Mouse (Mus musculus): ENCODE data around the gene Jak2. TPM values are rescaled to one million over a fixed set of nuclear protein-coding genes. Genes with fewer than 3 reads are reported as not detected.

Jak2 gene
- total and polyA plus RNA-seq, 2 experiments from 2014 or later = 13.2 to 52.5 TPM

GRCm38 (mm10) chr19:29360251-29360650 lies 108.6 kb downstream of the Jak2 start:
- H3K36me3 ChIP-seq (ENCODE audit: insufficient read depth) = peaks cover 19% of the 10 kb centered on the region; the same call in 1 of the 2 replicates
- no peak for ATAC-seq
- H3K27me3 ChIP-seq (ENCODE audit: insufficient read depth, low read length) = no peaks in the 10 kb centered on the region
- H3K9me3 ChIP-seq (ENCODE audit: low read length) = no peaks in the 10 kb centered on the region
- H3K9ac ChIP-seq = no peak overlapping the region
- 0 out of 2 replicates have a peak overlapping the region, but pooled peaks have one; percentile 90 for H3K4me2 ChIP-seq (ENCODE audit: low read depth)
- WGBS = 88% methylated on average over 5 of the region's 5 CpGs
- H3K27ac ChIP-seq (ENCODE audit: low read depth, low read length) = no peak overlapping the region
- no peak overlapping the region for H3K4me3 ChIP-seq (ENCODE audit: low read depth, low read length)
- no peak for TF ChIP-seq CTCF (IDR thresholded peaks at IDR 0.05; ENCODE audit: low read depth)
- no peak for DNase-seq
- peaks cover 13% of the 10 kb centered on the region for H3K4me1 ChIP-seq (ENCODE audit: insufficient read depth)

- Histone ChIP-seq H3K4me2 (ENCODE audit: low read depth) (peak overlapping the region; percentile 90), H3K4me1 (ENCODE audit: insufficient read depth) (peaks cover 13% of the 10 kb centered on the region), H3K4me3 (ENCODE audit: low read depth, low read length) (peak overlapping the region; percentile 72), H3K27me3 (ENCODE audit: insufficient read depth, low read length) (no peaks in the 10 kb centered on the region), H3K9ac (peak overlapping the region; percentile 74), H3K27ac (ENCODE audit: low read depth, low read length) (peak overlapping the region; percentile 62), H3K36me3 (ENCODE audit: insufficient read depth) (peaks cover 14% of the 10 kb centered on the region; the same call in 1 of the 2 replicates), H3K9me3 (ENCODE audit: low read length) (no peaks in the 10 kb centered on the region)
- no peak for TF ChIP-seq CTCF (IDR thresholded peaks at IDR 0.05; ENCODE audit: low read depth)
- 2% methylated on average over 33 of the region's 33 CpGs for WGBS
- peak; percentile 100 for ATAC-seq
- DNase-seq = peak; percentile 95
These were observed 110.0 kb downstream of the Jak2 start for GRCm38 (mm10) chr19:29361468-29362130.

- Histone ChIP-seq H3K36me3 (ENCODE audit: insufficient read depth) (peaks cover 8% of the 10 kb centered on the region; the same call in 1 of the 2 replicates), H3K9me3 (ENCODE audit: low read length) (no peaks in the 10 kb centered on the region), H3K9ac (peak overlapping the region; percentile 74), H3K27ac (ENCODE audit: low read depth, low read length) (0 out of 2 replicates have a peak overlapping the region, but pooled peaks have one; percentile 62), H3K4me1 (ENCODE audit: insufficient read depth) (peaks cover 13% of the 10 kb centered on the region), H3K4me2 (ENCODE audit: low read depth) (peak overlapping the region; percentile 90), H3K4me3 (ENCODE audit: low read depth, low read length) (peak overlapping the region; percentile 72), H3K27me3 (ENCODE audit: insufficient read depth, low read length) (no peaks in the 10 kb centered on the region)
- DNase-seq (no peak), ATAC-seq (peak; percentile 27; the same call in 1 of the 2 replicates)
- no peak for TF ChIP-seq CTCF (IDR thresholded peaks at IDR 0.05; ENCODE audit: low read depth)
- WGBS = 47% methylated on average over 13 of the region's 13 CpGs
These were observed 110.7 kb downstream of the Jak2 start for GRCm38 (mm10) chr19:29362173-29362930.

Other genes with a start within 250 kb of the Jak2 start
- 62.5 and 76.5 TPM in 2 replicates for gene Ak3, start 203.9 kb upstream of the Jak2 start, total RNA-seq (2014; rRNA removed)
- 58.0 and 68.2 TPM in 2 replicates for gene Ak3, start 203.9 kb upstream of the Jak2 start, polyA plus RNA-seq (2015; fragmentation: Nextera tagmentation; extraction: Ambion mirVana)
- 22.3 and 24.0 TPM in 2 replicates for gene Rcl1, start 150.5 kb upstream of the Jak2 start, total RNA-seq (2014; rRNA removed)
- 29.6 and 31.8 TPM in 2 replicates for gene Rcl1, start 150.5 kb upstream of the Jak2 start, polyA plus RNA-seq (2015; fragmentation: Nextera tagmentation; extraction: Ambion mirVana)
- 0.48 and 0.54 TPM in 2 replicates for gene Insl6, start 73.5 kb downstream of the Jak2 start, total RNA-seq (2014; rRNA removed)
- gene Insl6, start 73.5 kb downstream of the Jak2 start, polyA plus RNA-seq (2015; fragmentation: Nextera tagmentation; extraction: Ambion mirVana) = 2.0 and 2.2 TPM in 2 replicates
- gene Rln1, start 82.8 kb downstream of the Jak2 start, total RNA-seq (2014; rRNA removed) = 7.2 and 14.3 TPM in 2 replicates
- gene Rln1, start 82.8 kb downstream of the Jak2 start, polyA plus RNA-seq (2015; fragmentation: Nextera tagmentation; extraction: Ambion mirVana) = 7.1 and 9.1 TPM in 2 replicates
- 45.5 and 57.6 TPM in 2 replicates for gene Plgrkt, start 115.6 kb downstream of the Jak2 start, total RNA-seq (2014; rRNA removed)
- 85.6 and 105 TPM in 2 replicates for gene Plgrkt, start 115.6 kb downstream of the Jak2 start, polyA plus RNA-seq (2015; fragmentation: Nextera tagmentation; extraction: Ambion mirVana)
- 1.2 and 2.0 TPM in 2 replicates for gene Cd274, start 115.6 kb downstream of the Jak2 start, total RNA-seq (2014; rRNA removed)
- gene Cd274, start 115.6 kb downstream of the Jak2 start, polyA plus RNA-seq (2015; fragmentation: Nextera tagmentation; extraction: Ambion mirVana) = 0.42 and 0.79 TPM in 2 replicates
- 0.15 and 0.19 TPM in 2 replicates for gene Pdcd1lg2, start 159.1 kb downstream of the Jak2 start, total RNA-seq (2014; rRNA removed)
- gene Pdcd1lg2, start 159.1 kb downstream of the Jak2 start, polyA plus RNA-seq (2015; fragmentation: Nextera tagmentation; extraction: Ambion mirVana) = not detected in 2 replicates

All from forebrain, postnatal 0 days (tissue).